Mouse (Mus musculus): ENCODE results near the gene Pold2. TPM values are rescaled to one million over a fixed set of nuclear protein-coding genes. Genes with fewer than 3 reads are reported as not detected.

Pold2 gene
- 129 and 236 TPM in 2 replicates for polyA plus RNA-seq (2012; rRNA removed; ENCODE audit: low replicate concordance)

DNA sequence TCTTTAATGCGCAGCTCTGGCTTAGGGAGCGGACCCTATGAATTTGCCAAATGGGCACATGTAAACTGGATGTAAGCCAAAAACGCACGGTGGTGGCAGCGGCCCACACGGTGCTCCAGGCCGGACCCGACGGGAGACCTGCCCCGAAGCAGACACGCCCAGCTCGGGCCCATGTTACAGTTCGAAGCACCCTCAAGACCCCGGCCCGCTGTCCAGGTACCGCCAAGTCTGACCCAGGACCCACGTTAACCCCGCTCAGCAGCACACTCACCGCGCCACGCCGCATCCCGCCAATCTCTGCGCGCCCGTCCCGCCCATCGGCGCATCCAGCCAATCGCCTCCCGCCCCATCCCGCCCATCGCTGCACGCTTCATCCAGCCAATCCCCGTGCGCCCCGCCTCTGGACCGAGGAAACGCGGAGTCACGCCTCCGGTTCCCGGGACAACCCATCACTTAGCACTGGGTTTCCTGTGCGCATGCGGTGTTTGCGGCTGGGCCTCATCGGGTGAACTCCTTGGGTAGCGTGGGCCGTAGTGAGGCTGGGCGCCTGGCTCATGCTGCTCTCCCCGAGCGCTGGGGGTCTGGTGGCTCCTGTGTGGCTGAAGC is at the start of gene Pold2:
Gene Pold2 (minus strand): TSS at position 372 of the 606 bp plus-strand sequence.

DNA sequence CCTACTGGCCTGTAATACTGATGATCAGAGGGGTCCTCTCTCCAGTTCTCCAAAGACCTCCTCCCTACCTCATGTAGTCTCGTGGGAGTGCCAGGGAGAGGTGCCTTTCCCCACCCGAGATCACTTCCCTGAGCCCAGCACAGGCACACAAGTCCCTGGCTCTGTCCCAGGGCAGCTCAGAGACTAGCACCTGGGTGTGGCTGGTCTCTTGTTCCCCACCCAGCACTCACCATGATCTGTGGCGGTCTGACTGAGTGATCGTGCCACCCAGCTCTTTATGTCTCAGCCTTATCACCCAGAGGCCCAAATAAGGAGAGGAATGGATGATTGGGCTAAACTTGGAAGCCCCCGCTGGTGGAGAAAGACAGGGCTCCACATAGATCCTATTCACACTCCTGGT is 20.4 kb upstream of the Pold2 start, which contains the start of gene Myl7:
Gene Myl7 (minus strand): TSS at position 252 of the 400 bp plus-strand sequence.

DNA sequence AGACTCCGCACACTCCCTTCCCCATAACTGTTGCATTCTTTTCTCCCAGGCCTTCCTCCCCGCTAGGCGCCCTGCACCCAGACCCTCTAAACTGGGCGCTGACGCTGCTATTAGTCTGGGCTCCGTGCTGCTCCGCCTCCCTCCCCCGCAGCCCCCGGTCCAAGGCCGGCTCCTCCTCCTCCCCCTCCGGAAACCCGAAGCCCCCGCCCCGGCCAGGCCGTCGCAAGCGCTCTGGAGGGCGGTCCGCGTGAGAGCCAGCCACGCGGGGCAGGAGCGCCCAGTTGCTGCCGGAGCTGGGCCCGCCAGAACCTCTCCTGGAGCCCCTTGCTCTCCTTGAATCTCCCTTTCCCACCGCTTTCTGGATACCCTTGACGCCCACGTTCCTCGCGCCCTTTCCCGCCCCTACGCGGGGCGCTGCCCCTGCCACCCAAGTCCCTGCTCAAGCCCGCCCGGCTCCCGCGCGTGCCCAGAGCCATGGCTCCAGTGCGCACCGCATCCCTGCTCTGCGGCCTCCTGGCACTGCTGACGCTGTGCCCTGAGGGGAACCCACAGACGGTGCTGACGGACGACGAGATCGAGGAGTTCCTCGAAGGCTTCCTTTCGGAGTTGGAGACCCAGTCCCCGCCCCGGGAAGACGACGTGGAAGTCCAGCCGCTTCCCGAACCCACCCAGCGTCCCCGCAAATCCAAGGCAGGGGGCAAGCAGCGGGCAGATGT is 16.3 kb downstream of the Pold2 start, which contains the start of gene Aebp1:
Gene Aebp1 (plus strand): TSS at position 270 of the 716 bp plus-strand sequence.

DNA sequence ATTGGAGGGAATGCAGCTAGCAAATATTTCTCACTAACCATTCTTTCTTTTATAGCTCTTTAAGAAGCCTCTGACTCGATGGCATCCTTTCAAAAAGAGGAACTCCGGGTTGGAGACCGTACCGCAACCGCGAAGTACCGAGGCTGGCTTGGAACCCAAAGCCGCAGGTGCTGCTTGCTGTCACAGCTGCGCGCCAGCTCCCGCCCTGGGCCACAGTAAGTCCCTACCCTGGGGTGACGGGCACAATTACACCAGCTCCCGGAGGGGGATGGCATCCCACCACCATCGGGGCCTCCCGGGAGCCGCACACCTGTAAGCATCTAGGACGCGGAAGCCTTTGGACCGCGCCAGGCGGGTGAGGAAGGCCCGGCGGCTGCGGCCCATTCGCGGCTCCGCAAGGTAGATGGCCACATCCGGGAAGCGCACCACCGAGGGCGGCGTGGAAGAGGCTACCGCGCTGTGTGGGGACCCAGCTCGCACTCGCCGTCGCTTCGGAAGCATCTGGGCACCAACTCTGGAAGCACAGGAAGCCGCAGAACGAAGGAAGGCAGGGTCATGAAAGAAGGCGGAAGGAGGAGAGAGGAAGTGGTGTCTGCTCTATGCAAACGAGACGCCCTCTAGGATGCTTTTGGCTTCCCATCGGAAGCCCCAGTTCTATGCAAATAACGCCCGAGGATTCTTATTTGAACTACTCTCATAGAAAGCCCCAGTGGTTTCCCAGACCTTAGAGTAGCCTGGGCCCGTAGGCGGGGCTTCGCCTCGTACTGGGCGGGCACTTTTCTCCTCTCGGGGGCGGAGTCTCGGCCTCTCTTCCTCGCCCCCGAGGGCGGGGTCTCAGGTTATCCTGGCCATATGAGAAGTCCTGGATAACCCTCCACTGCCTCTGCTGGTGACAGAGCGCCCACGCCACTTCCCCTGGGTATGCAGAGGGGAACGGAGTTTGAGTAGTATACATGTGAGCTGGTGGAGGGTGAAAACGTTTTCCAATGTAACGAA is 40.5 kb downstream of the Pold2 start, which contains the start of gene Polm:
Gene Polm (minus strand): TSS at position 766 of the 996 bp plus-strand sequence.

Other genes starting within 250 kb of the Pold2 start
- 460 and 567 TPM in 2 replicates for gene Mrps24, start 162.6 kb downstream of the Pold2 start, polyA plus RNA-seq (2012; rRNA removed; ENCODE audit: low replicate concordance)
- gene Urgcp, start 115.9 kb downstream of the Pold2 start, polyA plus RNA-seq (2012; rRNA removed; ENCODE audit: low replicate concordance), result 23.3 and 38.3 TPM in 2 replicates
- gene Dbnl, start 89.8 kb downstream of the Pold2 start, polyA plus RNA-seq (2012; rRNA removed; ENCODE audit: low replicate concordance), result 65.9 and 98.5 TPM in 2 replicates
- 0.31 TPM in 1 of 2 replicates, not detected in the other for gene Pgam2, start 74.6 kb downstream of the Pold2 start, polyA plus RNA-seq (2012; rRNA removed; ENCODE audit: low replicate concordance)
- 32.6 and 45.4 TPM in 2 replicates for gene Polm, start 40.3 kb downstream of the Pold2 start, polyA plus RNA-seq (2012; rRNA removed; ENCODE audit: low replicate concordance)
- gene Aebp1, start 16.3 kb downstream of the Pold2 start, polyA plus RNA-seq (2012; rRNA removed; ENCODE audit: low replicate concordance), result 14.3 and 15.2 TPM in 2 replicates
- 3.5 and 11.4 TPM in 2 replicates for gene Myl7, start 20.5 kb upstream of the Pold2 start, polyA plus RNA-seq (2012; rRNA removed; ENCODE audit: low replicate concordance)
- 0.26 and 0.65 TPM in 2 replicates for gene Gck, start 71.8 kb upstream of the Pold2 start, polyA plus RNA-seq (2012; rRNA removed; ENCODE audit: low replicate concordance)
- 41.6 and 81.0 TPM in 2 replicates for gene Ykt6, start 77.4 kb upstream of the Pold2 start, polyA plus RNA-seq (2012; rRNA removed; ENCODE audit: low replicate concordance)
- 9.2 and 21.3 TPM in 2 replicates for gene Camk2b, start 188.1 kb upstream of the Pold2 start, polyA plus RNA-seq (2012; rRNA removed; ENCODE audit: low replicate concordance)

Data from duodenum, adult 2 months (tissue).